Mouse (Mus musculus): ENCODE measurements around the gene Tpr. TPM values are rescaled to one million over a fixed set of nuclear protein-coding genes. Genes with fewer than 3 reads are reported as not detected.

Gene Tpr
- 234 TPM for polyA plus RNA-seq (2017; shearing (Covaris generic))

GRCm38 (mm10) chr1:150392638-150393487 lies at the start of gene Tpr, which contains the start of gene Odr4:
TSS of gene Tpr (plus strand) at chr1:150392838.
TSS of gene Odr4 (minus strand) at chr1:150393080.

GRCm38 (mm10) chr1:150466132-150466531 lies 73.5 kb downstream of the Tpr start, which contains the start of gene Prg4:
TSS of gene Prg4 (minus strand) at chr1:150466165.

Other genes with a start within 250 kb of the Tpr start
- not detected for gene Pdc, start 73.4 kb upstream of the Tpr start, polyA plus RNA-seq (2017; shearing (Covaris generic))
- 19.6 TPM for gene Odr4, start 242 bp downstream of the Tpr start, polyA plus RNA-seq (2017; shearing (Covaris generic))
- 1.2 TPM for gene Prg4, start 73.3 kb downstream of the Tpr start, polyA plus RNA-seq (2017; shearing (Covaris generic))

Data from effector memory CD4-positive, alpha-beta T cell, adult 5 months (primary cell).